Mouse (Mus musculus): ENCODE data around the gene Smim9.

The Smim9 gene

GRCm38 (mm10) chrX:75130467-75131160, 33.0 kb downstream of the Smim9 start, which contains the start of gene Mpp1:
Gene Mpp1 (minus strand): TSS chrX:75131016.
- H3K4me3 ChIP-seq (replicated peaks; ENCODE audit: low read length) = peak within 1 kb of the TSS; percentile 79
- peaks cover 12% of the 10 kb centered on the region for H3K4me1 ChIP-seq (replicated peaks; ENCODE audit: low read depth, low read length)
- H3K36me3 ChIP-seq (ENCODE audit: insufficient read depth, low read length) = no peaks in the 10 kb centered on the region
- H3K27me3 ChIP-seq (ENCODE audit: insufficient read depth, low read length) = no peaks in the 10 kb centered on the region
- no peaks in the 10 kb centered on the region for H3K9me3 ChIP-seq (ENCODE audit: low read length)
- no peak for TF ChIP-seq CTCF (conservative IDR thresholded peaks at IDR 0.05; ENCODE audit: low read length)

DNA sequence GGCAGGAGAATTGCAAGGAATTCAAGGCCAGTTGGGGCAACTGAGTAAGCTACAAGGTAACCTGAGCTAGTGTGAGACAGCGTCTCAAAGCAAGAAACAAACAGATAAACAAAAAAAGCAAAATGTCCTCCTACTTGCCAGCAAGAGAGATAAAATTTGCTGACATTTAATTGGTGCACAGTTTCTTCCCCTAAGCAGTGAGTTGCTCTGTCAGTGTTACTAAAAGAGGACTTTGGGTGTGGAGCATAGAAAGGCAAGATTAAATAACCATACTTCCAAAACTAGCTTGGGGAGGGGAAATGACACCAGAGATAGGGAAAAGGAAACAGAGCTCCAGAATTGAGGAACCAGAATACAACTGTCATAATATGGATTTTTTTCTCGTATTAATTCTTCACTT, 34.1 kb downstream of the Smim9 start:
- no peaks in the 10 kb centered on the region for H3K9me3 ChIP-seq (ENCODE audit: low read length)
- peaks cover 18% of the 10 kb centered on the region for H3K4me1 ChIP-seq (replicated peaks; ENCODE audit: low read depth, low read length)
- 0 out of 2 replicates have a peak, but pooled peaks cover 5% of the 10 kb centered on the region for H3K36me3 ChIP-seq (ENCODE audit: insufficient read depth, low read length)
- H3K27me3 ChIP-seq (ENCODE audit: insufficient read depth, low read length) = no peaks in the 10 kb centered on the region
- H3K4me3 ChIP-seq (replicated peaks; ENCODE audit: low read length) = no peak overlapping the region
- TF ChIP-seq CTCF (conservative IDR thresholded peaks at IDR 0.05; ENCODE audit: low read length) (no peak), NANOG (IDR thresholded peaks at IDR 0.05; ENCODE audit: borderline replicate concordance, low read length) (no peak), POU5F1 (IDR thresholded peaks at IDR 0.05; ENCODE audit: borderline replicate concordance, low read length) (no peak)

GRCm38 (mm10) chrX:75128333-75128980, 35.1 kb downstream of the Smim9 start:
- Histone ChIP-seq H3K9me3 (ENCODE audit: low read length) (no peaks in the 10 kb centered on the region), H3K4me3 (replicated peaks; ENCODE audit: low read length) (no peak overlapping the region), H3K36me3 (ENCODE audit: insufficient read depth, low read length) (peaks cover 8% of the 10 kb centered on the region), H3K4me1 (replicated peaks; ENCODE audit: low read depth, low read length) (peaks cover 18% of the 10 kb centered on the region), H3K27me3 (ENCODE audit: insufficient read depth, low read length) (no peaks in the 10 kb centered on the region)
- no peak for TF ChIP-seq NANOG (IDR thresholded peaks at IDR 0.05; ENCODE audit: borderline replicate concordance, low read length)
- no peak for TF ChIP-seq CTCF (conservative IDR thresholded peaks at IDR 0.05; ENCODE audit: low read length)
- TF ChIP-seq POU5F1 (IDR thresholded peaks at IDR 0.05; ENCODE audit: borderline replicate concordance, low read length) = no peak

- peaks cover 17% of the 10 kb centered on the region for H3K36me3 ChIP-seq (ENCODE audit: insufficient read depth, low read length)
- peaks cover 18% of the 10 kb centered on the region for H3K4me1 ChIP-seq (replicated peaks; ENCODE audit: low read depth, low read length)
- no peak for TF ChIP-seq POU5F1 (IDR thresholded peaks at IDR 0.05; ENCODE audit: borderline replicate concordance, low read length)
- no peak for TF ChIP-seq CTCF (conservative IDR thresholded peaks at IDR 0.05; ENCODE audit: low read length)
- no peak for TF ChIP-seq NANOG (IDR thresholded peaks at IDR 0.05; ENCODE audit: borderline replicate concordance, low read length)
These were observed 36.7 kb downstream of the Smim9 start for GRCm38 (mm10) chrX:75126893-75127292.

DNA sequence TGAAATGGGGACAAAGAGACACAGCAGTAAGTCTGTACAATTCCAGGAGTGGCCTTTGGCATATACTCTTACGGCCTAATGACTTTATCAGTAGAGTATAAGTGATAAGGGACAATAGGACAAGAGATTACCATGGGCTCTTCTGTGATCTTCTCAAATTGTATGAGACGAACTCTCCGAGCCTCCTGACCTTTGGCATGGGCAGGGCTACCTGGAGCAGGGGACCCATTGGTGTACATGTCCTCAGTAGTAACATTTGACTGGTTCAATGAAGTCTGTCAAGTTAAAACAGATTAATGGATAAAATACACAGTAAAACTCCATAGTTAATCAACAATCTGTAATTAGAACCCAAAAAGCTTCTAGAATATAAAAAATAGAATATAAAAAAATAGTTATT, 38.0 kb downstream of the Smim9 start:
- Histone ChIP-seq H3K4me1 (replicated peaks; ENCODE audit: low read depth, low read length) (peaks cover 18% of the 10 kb centered on the region), H3K36me3 (ENCODE audit: insufficient read depth, low read length) (peaks cover 19% of the 10 kb centered on the region), H3K4me3 (replicated peaks; ENCODE audit: low read length) (no peak overlapping the region), H3K27me3 (ENCODE audit: insufficient read depth, low read length) (no peaks in the 10 kb centered on the region), H3K9me3 (ENCODE audit: low read length) (no peaks in the 10 kb centered on the region)
- no peak for TF ChIP-seq CTCF (conservative IDR thresholded peaks at IDR 0.05; ENCODE audit: low read length)

More at GRCm38 (mm10) chrX:75126893-75127292, 36.7 kb downstream of the Smim9 start:
- Histone ChIP-seq H3K4me3 (replicated peaks; ENCODE audit: low read length) (no peak overlapping the region), H3K9me3 (ENCODE audit: low read length) (no peaks in the 10 kb centered on the region), H3K27me3 (ENCODE audit: insufficient read depth, low read length) (no peaks in the 10 kb centered on the region)

DNA sequence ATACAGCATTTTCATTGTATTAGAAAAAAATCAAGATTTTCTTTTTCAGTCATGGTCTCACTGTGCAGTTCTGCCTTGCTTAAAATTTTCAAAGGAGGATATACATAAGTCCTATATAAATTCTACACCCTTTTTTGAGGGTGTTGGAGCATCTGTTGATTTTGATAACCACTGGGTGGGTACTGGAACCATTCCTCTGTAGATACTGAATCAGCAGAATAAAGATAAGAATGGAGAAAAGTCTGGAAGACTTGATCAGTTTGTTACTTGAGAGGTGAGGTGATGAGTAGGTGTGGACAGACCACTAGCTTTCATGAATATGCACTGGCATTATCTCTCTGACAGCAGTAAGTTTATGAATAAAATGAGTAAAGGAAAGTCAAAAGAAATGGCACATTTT, 48.0 kb downstream of the Smim9 start:
- no peaks in the 10 kb centered on the region for H3K4me1 ChIP-seq (replicated peaks; ENCODE audit: low read depth, low read length)
- H3K36me3 ChIP-seq (ENCODE audit: insufficient read depth, low read length) = peaks cover 52% of the 10 kb centered on the region
- H3K4me3 ChIP-seq (replicated peaks; ENCODE audit: low read length) = no peak overlapping the region
- no peaks in the 10 kb centered on the region for H3K27me3 ChIP-seq (ENCODE audit: insufficient read depth, low read length)
- TF ChIP-seq NANOG (IDR thresholded peaks at IDR 0.05; ENCODE audit: borderline replicate concordance, low read length) (no peak), POU5F1 (IDR thresholded peaks at IDR 0.05; ENCODE audit: borderline replicate concordance, low read length) (no peak), CTCF (conservative IDR thresholded peaks at IDR 0.05; ENCODE audit: low read length) (no peak)
- no peaks in the 10 kb centered on the region for H3K9me3 ChIP-seq (ENCODE audit: low read length)

DNA sequence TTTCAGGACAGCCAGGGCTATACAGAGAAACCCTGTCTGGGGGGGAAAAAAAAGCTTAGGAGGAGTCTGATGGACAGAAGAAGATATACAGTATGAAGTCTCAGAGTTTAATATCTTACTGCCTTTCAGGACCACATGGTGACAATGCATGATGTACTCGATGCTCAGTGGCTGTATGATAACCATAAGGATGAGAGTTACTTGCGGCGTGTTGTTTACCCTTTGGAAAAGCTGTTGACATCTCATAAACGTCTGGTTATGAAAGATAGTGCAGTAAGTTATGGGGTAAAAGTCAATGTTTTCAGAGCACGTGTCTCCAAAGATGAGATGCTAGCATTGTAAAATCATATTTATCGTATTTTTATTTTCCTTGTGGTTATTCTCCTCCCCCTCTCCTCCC, 61.3 kb downstream of the Smim9 start:
- TF ChIP-seq POU5F1 (IDR thresholded peaks at IDR 0.05; ENCODE audit: borderline replicate concordance, low read length) = no peak
- no peak for TF ChIP-seq NANOG (IDR thresholded peaks at IDR 0.05; ENCODE audit: borderline replicate concordance, low read length)
- TF ChIP-seq CTCF (conservative IDR thresholded peaks at IDR 0.05; ENCODE audit: low read length) = no peak
- Histone ChIP-seq H3K4me3 (replicated peaks; ENCODE audit: low read length) (peak overlapping the region; percentile 66), H3K4me1 (replicated peaks; ENCODE audit: low read depth, low read length) (peaks cover 39% of the 10 kb centered on the region), H3K9me3 (ENCODE audit: low read length) (no peaks in the 10 kb centered on the region), H3K36me3 (ENCODE audit: insufficient read depth, low read length) (peaks cover 89% of the 10 kb centered on the region), H3K27me3 (ENCODE audit: insufficient read depth, low read length) (no peaks in the 10 kb centered on the region)

DNA sequence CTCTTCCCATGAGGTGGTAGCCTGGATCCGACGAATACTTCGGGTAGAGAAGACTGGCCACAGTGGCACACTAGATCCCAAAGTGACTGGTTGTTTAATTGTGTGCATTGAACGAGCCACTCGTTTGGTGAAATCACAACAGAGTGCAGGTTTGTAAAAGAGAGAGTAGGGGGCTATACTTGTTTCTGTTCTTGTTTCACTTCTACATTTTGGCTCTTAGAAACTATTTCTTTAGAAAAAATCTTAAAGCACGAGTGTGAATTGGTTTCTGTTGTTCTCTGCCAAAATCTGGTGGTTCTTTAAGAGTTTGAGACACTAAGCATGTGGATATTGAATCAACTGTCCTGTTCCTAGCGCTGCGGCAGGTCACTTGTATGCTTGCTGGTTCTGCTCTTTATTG, 64.8 kb downstream of the Smim9 start:
- Histone ChIP-seq H3K4me3 (replicated peaks; ENCODE audit: low read length) (peak overlapping the region; percentile 90), H3K9me3 (ENCODE audit: low read length) (no peaks in the 10 kb centered on the region), H3K36me3 (ENCODE audit: insufficient read depth, low read length) (peaks cover 60% of the 10 kb centered on the region), H3K27me3 (ENCODE audit: insufficient read depth, low read length) (no peaks in the 10 kb centered on the region), H3K4me1 (replicated peaks; ENCODE audit: low read depth, low read length) (peaks cover 21% of the 10 kb centered on the region)
- TF ChIP-seq POU5F1 (IDR thresholded peaks at IDR 0.05; ENCODE audit: borderline replicate concordance, low read length) (no peak), CTCF (conservative IDR thresholded peaks at IDR 0.05; ENCODE audit: low read length) (no peak), NANOG (IDR thresholded peaks at IDR 0.05; ENCODE audit: borderline replicate concordance, low read length) (no peak)
